ENCODE assay signal across 24 mouse cellular contexts in genomic region chr2:10199326-10199725, GRCm38 (mm10). TPM values are rescaled to one million over a fixed set of nuclear protein-coding genes. Genes with fewer than 3 reads are reported as not detected.
DNase-seq lines count a peak whose midpoint lies in the region.
"Had no signal": no experiment of that assay in that cellular context is flagged by ENCODE, and none has a peak within 500 bp of the region (broad histone marks: within the 10 kb centered on the region; RNA-seq: fewer than 3 reads in every experiment).

No protein-coding gene starts in this region.

- DNase-seq in heart, adult 11 months = peak; percentile 89
- no peak for DNase-seq in heart, postnatal 4 days
- peak; percentile 84 for DNase-seq in 3T3-L1 (ENCODE audit: low read depth, low spot score)
- peak; percentile 53 for DNase-seq in NIH3T3 (ENCODE audit: low read depth)
- peak; percentile 44 for DNase-seq in adrenal gland, postnatal 10 days
- no peak for DNase-seq in thymus, postnatal 0 days (ENCODE audit: low spot score)
- no peak for DNase-seq in gastrocnemius, postnatal 4 days (ENCODE audit: low spot score in 2 of 2)
- DNase-seq in c-Kit-positive CD71-positive TER-119-positive erythroid progenitor cells, embryonic 14.5 days (ENCODE audit: low spot score) = no peak
- DNase-seq: B cell, adult 2 months; cerebellum, adult 11 months; cerebellum, adult 9-11 months; embryo, embryonic 11 days; gastrocnemius, adult 2 months; kidney, adult 8-10 months; layer of hippocampus, adult 9-11 months; liver, embryonic 13.5 days; lung, adult 18-20 months; lung, postnatal 10 days; midbrain, embryonic 14.5 days; retina, postnatal 1 day; right cerebral cortex, postnatal 25 days; thymus, adult 18-20 months; thymus, postnatal 36 days had no signal

RNA-seq across cellular contexts. Expression of gene Itih5, which starts 46.0 kb away (rescaled TPM):
- total RNA-seq in heart, postnatal 4 days (2021) = 10 to 100 TPM; 24.9 to 30.2 TPM
- total RNA-seq in adrenal gland, postnatal 10 days (2021) = 10 to 100 TPM; 43.5 to 46.6 TPM
- polyA plus RNA-seq in thymus, postnatal 0 days (2015; fragmentation: Nextera tagmentation; extraction: Ambion mirVana) = 3.4 and 3.6 TPM in 2 replicates
- total RNA-seq in gastrocnemius, postnatal 4 days (2021) = 100 to 1,000 TPM; 106 to 122 TPM
- polyA plus RNA-seq: erythroblast, embryonic 14.5 days had no signal

Comparison
In these comparisons a context has a peak if more than half of its experiments do, and no peak if none do; other contexts are left out.
1. DNase-seq: peak in heart, adult 11 months (single experiment), 3T3-L1 (single experiment), NIH3T3 (single experiment) and adrenal gland, postnatal 10 days (single experiment); none in heart, postnatal 4 days (single experiment), thymus, postnatal 0 days (single experiment), gastrocnemius, postnatal 4 days (0 of 2) and c-Kit-positive CD71-positive TER-119-positive erythroid progenitor cells, embryonic 14.5 days (single experiment).